Mouse (Mus musculus) testis, adult 2 months (tissue): ENCODE measurements around the gene Kmt5a. TPM values are rescaled to one million over a fixed set of nuclear protein-coding genes. Genes with fewer than 3 reads are reported as not detected.
"Not testable (repeated sequence)": the region's sequence is repeated elsewhere in the genome, so short reads cannot be mapped to it uniquely, and the experiment has no call there.

Source experiments
- H3K27ac ChIP-seq: fragments of 200-500 bp; 2 replicates; pipeline ENCODE4 v1.5.1; 2012; ENCODE audit warnings: low read depth, low read length; ENCODE audit not compliant: control insufficient read depth, insufficient read depth
- H3K27me3 ChIP-seq: fragments of 200-500 bp; 2 replicates; pipeline ENCODE4 v1.6.1; 2012; ENCODE audit warnings: mild to moderate bottlenecking, low read length, moderate library complexity; ENCODE audit not compliant: control insufficient read depth, insufficient read depth
- H3K36me3 ChIP-seq: fragments of 200-500 bp; 2 replicates; pipeline ENCODE4 v1.6.1; 2012; ENCODE audit warnings: mild to moderate bottlenecking, low read length; ENCODE audit not compliant: control insufficient read depth, insufficient read depth
- H3K4me1 ChIP-seq: fragments of 200-500 bp; 2 replicates; pipeline ENCODE4 v1.6.1; 2012; ENCODE audit warnings: low read length; ENCODE audit not compliant: control insufficient read depth, insufficient read depth
- H3K4me3 ChIP-seq: fragments of 200-500 bp; 2 replicates; pipeline ENCODE4 v1.5.1; 2012; ENCODE audit warnings: low read depth, mild to moderate bottlenecking, low read length, moderate library complexity, mixed read lengths; ENCODE audit not compliant: control insufficient read depth
- CTCF ChIP-seq: fragments of 200-500 bp; IDR thresholded peaks from 2 replicates; pipeline ENCODE4 v1.5.1; 2012; ENCODE audit warnings: low read depth, mild to moderate bottlenecking, inconsistent platforms, low read length, moderate library complexity; ENCODE audit not compliant: control insufficient read depth, insufficient read depth, insufficient replicate concordance
- POLR2A ChIP-seq: fragments of 200-500 bp; IDR thresholded peaks from 2 replicates; pipeline ENCODE4 v1.6.1; 2012; ENCODE audit warnings: low read depth, mild to moderate bottlenecking, inconsistent platforms, low read length, moderate library complexity; ENCODE audit not compliant: control insufficient read depth
- polyA plus RNA-seq: library from polyadenylated mRNA; depleted of rRNA; stranded (reverse); fragments of >200 nt; gene quantifications from 2 replicates; pipeline ENCODE4 v1.2.3, GENCODE M21; 2012

Kmt5a gene
- polyA plus RNA-seq, 1 experiment = 24.9 TPM

GRCm38 (mm10) chr5:124498221-124498876 is 58.6 kb downstream of the Kmt5a start:
- Histone ChIP-seq H3K4me3 (no peak overlapping the region), H3K27ac (peak overlapping the region; percentile 54; the same call in 1 of the 2 replicates), H3K36me3 (no peaks in the 10 kb centered on the region), H3K27me3 (no peaks in the 10 kb centered on the region), H3K4me1 (peaks cover 3% of the 10 kb centered on the region)
- no peak for TF ChIP-seq POLR2A
- TF ChIP-seq CTCF = no peak

- Histone ChIP-seq H3K4me1 (peaks cover 3% of the 10 kb centered on the region), H3K36me3 (no peaks in the 10 kb centered on the region), H3K27me3 (no peaks in the 10 kb centered on the region), H3K27ac (no peak overlapping the region), H3K4me3 (no peak overlapping the region)
- TF ChIP-seq CTCF (no peak), POLR2A (no peak)
Measured at GRCm38 (mm10) chr5:124499001-124499400, 59.3 kb downstream of the Kmt5a start.

DNA sequence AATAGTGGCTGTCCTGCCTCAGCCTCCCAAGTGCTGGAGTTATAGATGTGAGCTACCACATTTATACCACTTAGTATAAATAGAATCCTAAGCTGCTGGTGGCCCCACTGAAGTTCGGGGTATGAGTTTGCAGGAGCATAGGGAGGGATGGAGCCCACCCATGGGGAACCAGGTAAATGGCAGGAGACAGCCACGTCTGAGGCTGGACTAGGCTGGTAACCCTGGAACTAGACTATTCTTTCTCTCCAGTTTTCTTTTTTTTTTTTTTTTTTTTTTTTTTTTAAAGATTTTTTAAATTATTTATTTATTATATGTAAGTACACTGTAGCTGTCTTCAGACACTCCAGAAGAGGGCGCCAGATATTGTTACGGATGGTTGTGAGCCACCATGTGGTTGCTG is 60.3 kb downstream of the Kmt5a start:
- H3K36me3 ChIP-seq = not testable (repeated sequence)

GRCm38 (mm10) chr5:124500573-124500972 is 60.8 kb downstream of the Kmt5a start:
- peaks cover 3% of the 10 kb centered on the region for H3K4me1 ChIP-seq
- H3K27ac ChIP-seq = no peak overlapping the region
- no peaks in the 10 kb centered on the region for H3K36me3 ChIP-seq

More for the DNA sequence above, 60.3 kb downstream of the Kmt5a start:
- not testable (repeated sequence) for H3K27me3 ChIP-seq, H3K4me1 ChIP-seq, H3K27ac ChIP-seq, H3K4me3 ChIP-seq

GRCm38 (mm10) chr5:124501541-124501940 is 61.8 kb downstream of the Kmt5a start:
- TF ChIP-seq POLR2A = no peak
- TF ChIP-seq CTCF = no peak
- Histone ChIP-seq H3K27ac (no peak overlapping the region), H3K27me3 (no peaks in the 10 kb centered on the region), H3K4me3 (no peak overlapping the region), H3K4me1 (peaks cover 3% of the 10 kb centered on the region), H3K36me3 (no peaks in the 10 kb centered on the region)

More at GRCm38 (mm10) chr5:124500573-124500972, 60.8 kb downstream of the Kmt5a start:
- no peak for TF ChIP-seq POLR2A
- no peak for TF ChIP-seq CTCF
- H3K4me3 ChIP-seq = no peak overlapping the region
- H3K27me3 ChIP-seq = no peaks in the 10 kb centered on the region

- TF ChIP-seq POLR2A = no peak
- no peak for TF ChIP-seq CTCF
- Histone ChIP-seq H3K27ac (no peak overlapping the region), H3K27me3 (no peaks in the 10 kb centered on the region), H3K36me3 (no peaks in the 10 kb centered on the region), H3K4me3 (no peak overlapping the region), H3K4me1 (no peaks in the 10 kb centered on the region; the same call in 1 of the 2 replicates)
Measured at GRCm38 (mm10) chr5:124503742-124504141, 64.0 kb downstream of the Kmt5a start.

GRCm38 (mm10) chr5:124505235-124505634 is 65.5 kb downstream of the Kmt5a start:
- TF ChIP-seq CTCF (no peak), POLR2A (no peak)
- no peaks in the 10 kb centered on the region for H3K4me1 ChIP-seq
- H3K4me3 ChIP-seq = no peak overlapping the region
- no peaks in the 10 kb centered on the region for H3K27me3 ChIP-seq
- no peaks in the 10 kb centered on the region for H3K36me3 ChIP-seq
- H3K27ac ChIP-seq = no peak overlapping the region

DNA sequence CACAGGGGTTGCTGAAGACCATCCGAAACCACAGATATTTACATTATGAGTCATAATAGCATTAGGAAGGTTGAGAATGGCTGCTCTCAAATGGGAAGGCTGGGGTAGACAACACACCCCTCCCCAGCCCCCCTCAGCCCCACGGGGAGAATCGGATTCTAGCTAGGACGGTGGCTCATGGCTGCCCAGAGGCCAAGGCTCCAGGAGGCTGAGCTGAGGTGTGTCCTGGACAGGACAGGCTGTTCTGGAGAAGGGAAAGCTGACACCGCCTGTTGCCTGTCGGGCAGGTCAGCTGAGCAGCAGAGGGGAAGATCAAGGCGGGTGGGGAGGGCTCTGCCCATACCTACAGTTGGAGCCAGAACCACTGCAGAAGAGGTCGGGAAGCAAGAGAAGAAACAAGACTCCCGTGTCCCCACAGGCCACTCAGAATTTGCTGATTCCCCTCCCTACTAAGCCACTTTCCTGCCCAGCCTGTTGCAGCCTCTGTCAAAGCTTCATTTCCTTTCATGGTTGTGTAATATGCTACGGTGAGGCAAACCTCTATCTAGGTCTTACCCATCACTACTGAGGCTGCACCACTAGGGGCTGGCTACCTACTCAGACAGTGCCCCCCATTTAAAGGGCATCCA is 67.1 kb downstream of the Kmt5a start:
- Histone ChIP-seq H3K27ac (peak overlapping the region; percentile 41; the same call in 1 of the 2 replicates), H3K4me3 (no peak overlapping the region), H3K27me3 (no peaks in the 10 kb centered on the region), H3K36me3 (no peaks in the 10 kb centered on the region), H3K4me1 (no peaks in the 10 kb centered on the region)
- no peak for TF ChIP-seq CTCF
- TF ChIP-seq POLR2A = no peak
